Mouse (Mus musculus) MEL-GATA-1-ER (cell line): ENCODE measurements around the gene Slc17a8.
"Not testable (repeated sequence)": the region's sequence is repeated elsewhere in the genome, so short reads cannot be mapped to it uniquely, and the experiment has no call there.

Experiments
- DNase-seq: peaks from one replicate; pipeline ENCODE4 v3.0.0-alpha.2; 2012; ENCODE audit warnings: low read depth; ENCODE audit errors: extremely low read depth

Slc17a8 gene

GRCm38 (mm10) chr10:89592797-89593196 is 28.3 kb downstream of the Slc17a8 start:
- DNase-seq = no peak

GRCm38 (mm10) chr10:89589877-89590276 is 31.2 kb downstream of the Slc17a8 start:
- no peak for DNase-seq

GRCm38 (mm10) chr10:89588708-89589107 is 32.3 kb downstream of the Slc17a8 start:
- no peak for DNase-seq

- DNase-seq = no peak
Measured at GRCm38 (mm10) chr10:89584709-89585108, 36.3 kb downstream of the Slc17a8 start.

- no peak for DNase-seq
Measured at GRCm38 (mm10) chr10:89578801-89579200, 42.3 kb downstream of the Slc17a8 start.

- DNase-seq = no peak
Measured at GRCm38 (mm10) chr10:89577666-89578065, 43.4 kb downstream of the Slc17a8 start.

GRCm38 (mm10) chr10:89573421-89573820 is 47.6 kb downstream of the Slc17a8 start:
- no peak for DNase-seq

- DNase-seq = no peak
Measured at GRCm38 (mm10) chr10:89572946-89573345, 48.1 kb downstream of the Slc17a8 start.

GRCm38 (mm10) chr10:89567391-89567790 is 53.7 kb downstream of the Slc17a8 start:
- DNase-seq = no peak

GRCm38 (mm10) chr10:89565301-89566022 is 55.6 kb downstream of the Slc17a8 start:
- DNase-seq = no peak

- DNase-seq = no peak
Measured at GRCm38 (mm10) chr10:89562113-89562512, 58.9 kb downstream of the Slc17a8 start.

GRCm38 (mm10) chr10:89559351-89559750 is 61.7 kb downstream of the Slc17a8 start:
- DNase-seq = no peak

- DNase-seq = not testable (repeated sequence)
Measured at GRCm38 (mm10) chr10:89554885-89555284, 66.2 kb downstream of the Slc17a8 start.

- not testable (repeated sequence) for DNase-seq
Measured at GRCm38 (mm10) chr10:89553855-89554254, 67.2 kb downstream of the Slc17a8 start.

GRCm38 (mm10) chr10:89553015-89553414 is 68.0 kb downstream of the Slc17a8 start:
- no peak for DNase-seq

- no peak for DNase-seq
Measured at GRCm38 (mm10) chr10:89551657-89552056, 69.4 kb downstream of the Slc17a8 start.

- DNase-seq = no peak
Measured at GRCm38 (mm10) chr10:89548028-89548427, 73.0 kb downstream of the Slc17a8 start.

- no peak for DNase-seq
Measured at GRCm38 (mm10) chr10:89546989-89547388, 74.1 kb downstream of the Slc17a8 start.

- no peak for DNase-seq
Measured at GRCm38 (mm10) chr10:89543867-89544266, 77.2 kb downstream of the Slc17a8 start.

- no peak for DNase-seq
Measured at GRCm38 (mm10) chr10:89542321-89542720, 78.7 kb downstream of the Slc17a8 start.

- no peak for DNase-seq
Measured at GRCm38 (mm10) chr10:89532929-89533727, 87.9 kb downstream of the Slc17a8 start, which contains the start of gene Nr1h4. Gene Nr1h4 (minus strand): TSS chr10:89533585.

GRCm38 (mm10) chr10:89532451-89532850 is 88.6 kb downstream of the Slc17a8 start:
- DNase-seq = no peak
